8 mouse cellular contexts compared by ENCODE assay signal in genomic region chr13:40733542-40734151, GRCm38 (mm10). TPM values are rescaled to one million over a fixed set of nuclear protein-coding genes. Genes with fewer than 3 reads are reported as not detected.
DNase-seq lines count a peak whose midpoint lies in the region; ATAC-seq and TF ChIP-seq lines count a peak whose summit lies in the region.

No protein-coding gene starts in this region.

- no peaks in the 10 kb centered on the region for H3K36me3 ChIP-seq in forebrain, postnatal 0 days (ENCODE audit: insufficient read depth)
- H3K36me3 ChIP-seq in liver, embryonic 16.5 days (ENCODE audit: control insufficient read depth, insufficient read depth): no peaks in the 10 kb centered on the region

- 4% methylated on average over 36 of the region's 38 CpGs for WGBS in forebrain, postnatal 0 days
- under 1% methylated on average over 35 of the region's 38 CpGs for WGBS in liver, embryonic 16.5 days (ENCODE audit: insufficient replicate concordance)

- peaks cover 3% of the 10 kb centered on the region; the same call in 1 of the 2 replicates for H3K4me1 ChIP-seq in forebrain, postnatal 0 days (ENCODE audit: insufficient read depth)
- H3K4me1 ChIP-seq in liver, embryonic 16.5 days (ENCODE audit: control insufficient read depth, low read depth, low read length): no peaks in the 10 kb centered on the region; the same call in 1 of the 2 replicates

- H3K9me3 ChIP-seq in forebrain, postnatal 0 days (ENCODE audit: low read length): no peaks in the 10 kb centered on the region
- H3K9me3 ChIP-seq in liver, embryonic 16.5 days (replicated peaks; ENCODE audit: control insufficient read depth, low read length): no peaks in the 10 kb centered on the region

- peak overlapping the region; percentile 19 for H3K4me3 ChIP-seq in forebrain, postnatal 0 days (ENCODE audit: low read depth, low read length)
- H3K4me3 ChIP-seq in liver, embryonic 16.5 days (ENCODE audit: low read depth, low read length): peak overlapping the region; percentile 8

- TF ChIP-seq CTCF in forebrain, postnatal 0 days (IDR thresholded peaks at IDR 0.05; ENCODE audit: low read depth): peak; percentile 50

- no peak overlapping the region for H3K9ac ChIP-seq in forebrain, postnatal 0 days
- H3K9ac ChIP-seq in liver, embryonic 16.5 days (ENCODE audit: low read depth, low read length): no peak overlapping the region

- H3K27ac ChIP-seq in forebrain, postnatal 0 days (ENCODE audit: low read depth, low read length): no peak overlapping the region
- H3K27ac ChIP-seq in liver, embryonic 16.5 days (ENCODE audit: low read length): no peak overlapping the region

- peak overlapping the region; percentile 37 for H3K4me2 ChIP-seq in forebrain, postnatal 0 days (ENCODE audit: low read depth)
- peak overlapping the region; percentile 32; the same call in 1 of the 2 replicates for H3K4me2 ChIP-seq in liver, embryonic 16.5 days (ENCODE audit: low read depth, low read length)

- DNase-seq in cerebellum, postnatal 25 days: peak; percentile 32 to 38
- peak; percentile 84 for DNase-seq in Muller cell, postnatal 12 days (ENCODE audit: inconsistent ontology term)
- peak; percentile 44 for DNase-seq in forebrain, postnatal 0 days
- no peak for DNase-seq in right cerebral cortex, postnatal 36 days (ENCODE audit: low spot score in 2 of 2)
- DNase-seq in urinary bladder, adult 18-20 months (ENCODE audit: low spot score in 2 of 2): no peak
- DNase-seq in layer of hippocampus, adult 9-11 months: no peak

- no peak; the same call in 1 of the 2 replicates for ATAC-seq in cerebellum, adult (ENCODE audit: insufficient number of reproducible peaks, low FRiP score, low TSS enrichment)
- ATAC-seq in forebrain, postnatal 0 days: peak; percentile 34; the same call in 1 of the 2 replicates
- ATAC-seq in liver, embryonic 16.5 days (ENCODE audit: low read depth): no peak

- peaks cover 62% of the 10 kb centered on the region for H3K27me3 ChIP-seq in forebrain, postnatal 0 days (ENCODE audit: insufficient read depth, low read length)
- peaks cover 100% of the 10 kb centered on the region for H3K27me3 ChIP-seq in liver, embryonic 16.5 days (ENCODE audit: control insufficient read depth, insufficient read depth, low read depth, low read length)

RNA-seq across cellular contexts. Expression of gene Tfap2a, which starts 4.5 kb away (rescaled TPM):
- total RNA-seq in forebrain, postnatal 0 days (2014; rRNA removed): 0.38 TPM in 1 of 2 replicates, not detected in the other
- 0.18 and 0.28 TPM in 2 replicates for polyA plus RNA-seq in forebrain, postnatal 0 days (2015; fragmentation: Nextera tagmentation; extraction: Ambion mirVana)
- polyA plus RNA-seq in liver, embryonic 16.5 days (2015; fragmentation: Nextera tagmentation; extraction: Ambion mirVana): not detected in 2 replicates

Comparison
In these comparisons a context has a peak if more than half of its experiments do, and no peak if none do; other contexts are left out.
1. DNase-seq: peak in cerebellum, postnatal 25 days (2 of 2), Muller cell, postnatal 12 days (single experiment) and forebrain, postnatal 0 days (single experiment); none in right cerebral cortex, postnatal 36 days (0 of 2), urinary bladder, adult 18-20 months (0 of 2) and layer of hippocampus, adult 9-11 months (single experiment).